Mouse (Mus musculus) stomach, embryonic 15.5 days (tissue): ENCODE results near the gene Nos1ap. TPM values are rescaled to one million over a fixed set of nuclear protein-coding genes. Genes with fewer than 3 reads are reported as not detected.

Experiments
- ATAC-seq: fragments of 200-750 bp; cut with Nextera tagmentation; 2 replicates; pipeline ENCODE4 v1.8.0; 2017; ENCODE audit warnings: low read depth, moderate number of reproducible peaks, moderate TSS enrichment; ENCODE audit not compliant: insufficient read depth, low FRiP score
- H3K27ac ChIP-seq: fragments of 300-500 bp; sonication (generic); 2 replicates; pipeline ENCODE4 v1.5.1; 2015; ENCODE audit warnings: mild to moderate bottlenecking, inconsistent platforms
- H3K27me3 ChIP-seq: fragments of 300-500 bp; sonication (generic); replicated peaks from 2 replicates; pipeline ENCODE4 v1.6.1; 2015; ENCODE audit warnings: inconsistent platforms
- H3K36me3 ChIP-seq: fragments of 300-500 bp; sonication (generic); 2 replicates; pipeline ENCODE4 v1.6.1; 2015; ENCODE audit warnings: inconsistent platforms
- H3K4me1 ChIP-seq: fragments of 300-500 bp; sonication (generic); 2 replicates; pipeline ENCODE4 v1.6.1; 2015; ENCODE audit warnings: inconsistent platforms
- H3K4me2 ChIP-seq: fragments of 300-500 bp; sonication (generic); 2 replicates; pipeline ENCODE4 v1.6.1; 2015; ENCODE audit warnings: mild to moderate bottlenecking, inconsistent platforms
- H3K4me3 ChIP-seq: fragments of 300-500 bp; sonication (generic); replicated peaks from 2 replicates; pipeline ENCODE4 v1.5.1; 2015; ENCODE audit warnings: inconsistent platforms
- H3K9ac ChIP-seq: fragments of 300-500 bp; sonication (generic); 2 replicates; pipeline ENCODE4 v1.6.1; 2015; ENCODE audit warnings: inconsistent platforms
- H3K9me3 ChIP-seq: fragments of 300-500 bp; sonication (generic); 2 replicates; pipeline ENCODE4 v1.6.1; 2016; ENCODE audit warnings: inconsistent platforms
- WGBS: fragments of 180-500 bp; shearing (Covaris S2); methylation state at CpG from one replicate; pipeline ENCODE4 v1.1.7; 2015; 5-methylcytosine and 5-hydroxymethylcytosine counted together
- polyA plus RNA-seq: library from polyadenylated mRNA; unstranded; fragments of >200 nt; fragmentation: Nextera tagmentation; extraction: Ambion mirVana; gene quantifications from 2 replicates; pipeline ENCODE4 v1.2.1, GENCODE M21; 2015

Nos1ap gene
- polyA plus RNA-seq, 1 experiment from 2014 or later: 15.5 TPM

DNA sequence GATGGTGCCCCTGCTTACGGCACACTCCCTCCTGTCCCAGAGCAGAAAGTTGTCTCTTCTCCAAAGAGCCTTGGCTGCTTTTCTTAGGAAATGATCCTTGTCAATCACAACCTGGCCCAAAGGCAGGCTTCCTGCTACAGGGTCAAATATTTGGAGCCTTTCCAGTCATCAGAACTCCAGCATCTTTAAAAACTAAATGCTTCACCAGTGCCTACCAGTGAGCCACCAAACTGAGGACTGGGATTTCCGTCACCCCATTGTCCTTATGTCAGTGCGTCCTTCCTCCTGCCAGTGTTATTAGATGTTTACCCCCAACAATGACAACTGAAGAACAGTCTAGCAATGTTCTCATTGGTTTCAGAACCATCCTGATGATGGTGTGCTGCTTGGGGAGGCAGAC lies 28.9 kb downstream of the Nos1ap start:
- H3K27me3 ChIP-seq: no peaks in the 10 kb centered on the region
- no peaks in the 10 kb centered on the region for H3K9me3 ChIP-seq
- no peak overlapping the region for H3K27ac ChIP-seq
- H3K4me1 ChIP-seq: no peaks in the 10 kb centered on the region
- H3K36me3 ChIP-seq: no peaks in the 10 kb centered on the region
- H3K4me2 ChIP-seq: no peak overlapping the region
- no peak for ATAC-seq
- WGBS: 84% methylated on average over 3 of the region's 3 CpGs
- H3K9ac ChIP-seq: no peak overlapping the region
- H3K4me3 ChIP-seq: no peak overlapping the region

DNA sequence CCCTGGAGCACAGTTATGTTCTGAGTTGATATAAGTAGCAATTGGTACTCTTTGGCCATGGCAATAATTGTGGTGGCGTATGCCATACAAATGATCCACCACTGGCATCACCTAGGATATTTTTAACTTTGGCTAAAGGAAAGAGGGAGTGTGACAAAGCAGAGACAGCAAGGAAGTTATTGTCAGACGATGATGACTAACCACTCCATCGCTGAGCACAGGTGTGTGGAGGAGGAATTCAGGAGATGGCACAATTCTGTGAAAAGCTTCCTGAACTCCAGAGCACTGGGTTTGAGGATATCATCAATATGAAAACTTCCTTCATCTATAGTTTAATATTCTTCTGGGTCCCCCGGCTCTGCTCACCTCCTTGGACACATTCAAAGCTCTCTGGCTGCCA lies 31.7 kb downstream of the Nos1ap start:
- Histone ChIP-seq H3K27ac (no peak overlapping the region), H3K4me3 (no peak overlapping the region), H3K27me3 (no peaks in the 10 kb centered on the region), H3K4me1 (peaks cover 4% of the 10 kb centered on the region; the same call in 1 of the 2 replicates), H3K9me3 (no peaks in the 10 kb centered on the region), H3K36me3 (no peaks in the 10 kb centered on the region), H3K4me2 (no peak overlapping the region), H3K9ac (no peak overlapping the region)
- ATAC-seq: no peak
- WGBS: 88% methylated on average over 4 of the region's 4 CpGs

DNA sequence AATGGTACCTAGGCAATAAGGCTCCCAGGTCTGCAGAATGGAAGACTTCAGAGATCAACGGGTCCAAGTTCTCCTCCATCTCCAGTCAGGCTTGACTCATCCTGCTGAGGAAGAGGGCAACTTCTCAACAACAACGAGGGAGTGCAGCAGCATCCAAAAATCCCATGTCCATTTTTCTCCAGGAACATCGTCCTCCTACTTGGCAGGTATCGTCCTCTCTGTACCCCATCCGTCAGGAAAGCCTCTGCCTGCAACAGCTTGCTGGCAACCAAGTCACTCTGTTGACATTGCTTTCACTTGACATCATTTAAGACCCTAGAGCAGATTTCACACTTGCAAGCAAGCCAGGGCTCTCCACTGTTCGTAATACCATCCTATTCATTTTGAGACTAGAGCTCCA lies 33.0 kb downstream of the Nos1ap start:
- no peak for ATAC-seq

GRCm38 (mm10) chr1:170554939-170555293 lies 34.7 kb downstream of the Nos1ap start:
- no peaks in the 10 kb centered on the region for H3K9me3 ChIP-seq
- H3K27me3 ChIP-seq: no peaks in the 10 kb centered on the region
- 56% methylated on average over 3 of the region's 3 CpGs for WGBS
- ATAC-seq: no peak
- H3K4me2 ChIP-seq: no peak overlapping the region
- peaks cover 4% of the 10 kb centered on the region; the same call in 1 of the 2 replicates for H3K4me1 ChIP-seq
- no peak overlapping the region for H3K27ac ChIP-seq
- H3K36me3 ChIP-seq: no peaks in the 10 kb centered on the region
- no peak overlapping the region for H3K4me3 ChIP-seq
- no peak overlapping the region for H3K9ac ChIP-seq

More for the DNA sequence above, 33.0 kb downstream of the Nos1ap start:
- WGBS: 78% methylated on average over 6 of the region's 6 CpGs
- Histone ChIP-seq H3K4me2 (no peak overlapping the region), H3K9me3 (no peaks in the 10 kb centered on the region), H3K27ac (no peak overlapping the region), H3K4me1 (peaks cover 4% of the 10 kb centered on the region; the same call in 1 of the 2 replicates), H3K4me3 (no peak overlapping the region), H3K27me3 (no peaks in the 10 kb centered on the region), H3K9ac (no peak overlapping the region), H3K36me3 (no peaks in the 10 kb centered on the region)

- 96% methylated on average over 4 of the region's 4 CpGs for WGBS
Measured at GRCm38 (mm10) chr1:170554235-170554938, 35.3 kb downstream of the Nos1ap start.

GRCm38 (mm10) chr1:170550649-170551440 lies 38.8 kb downstream of the Nos1ap start:
- no peak for ATAC-seq
- no peak overlapping the region for H3K9ac ChIP-seq
- no peaks in the 10 kb centered on the region for H3K27me3 ChIP-seq
- no peaks in the 10 kb centered on the region for H3K9me3 ChIP-seq
- WGBS: 31% methylated on average over 8 of the region's 8 CpGs
- no peaks in the 10 kb centered on the region for H3K36me3 ChIP-seq
- peaks cover 4% of the 10 kb centered on the region; the same call in 1 of the 2 replicates for H3K4me1 ChIP-seq
- H3K4me3 ChIP-seq: no peak overlapping the region
- H3K27ac ChIP-seq: no peak overlapping the region
- H3K4me2 ChIP-seq: no peak overlapping the region

More at GRCm38 (mm10) chr1:170554235-170554938, 35.3 kb downstream of the Nos1ap start:
- Histone ChIP-seq H3K4me2 (no peak overlapping the region), H3K9ac (no peak overlapping the region), H3K36me3 (no peaks in the 10 kb centered on the region), H3K27me3 (no peaks in the 10 kb centered on the region), H3K27ac (no peak overlapping the region), H3K4me3 (no peak overlapping the region), H3K4me1 (peaks cover 4% of the 10 kb centered on the region; the same call in 1 of the 2 replicates), H3K9me3 (no peaks in the 10 kb centered on the region)
- ATAC-seq: no peak

GRCm38 (mm10) chr1:170549059-170549458 lies 40.6 kb downstream of the Nos1ap start:
- H3K36me3 ChIP-seq: no peaks in the 10 kb centered on the region
- no peak overlapping the region for H3K27ac ChIP-seq
- no peak for ATAC-seq
- no peak overlapping the region for H3K4me2 ChIP-seq
- 48% methylated on average over 9 of the region's 9 CpGs for WGBS
- H3K9me3 ChIP-seq: no peaks in the 10 kb centered on the region
- H3K9ac ChIP-seq: no peak overlapping the region
- no peaks in the 10 kb centered on the region for H3K4me1 ChIP-seq
- no peaks in the 10 kb centered on the region for H3K27me3 ChIP-seq
- no peak overlapping the region for H3K4me3 ChIP-seq

GRCm38 (mm10) chr1:170548192-170548795 lies 41.4 kb downstream of the Nos1ap start:
- Histone ChIP-seq H3K4me1 (no peaks in the 10 kb centered on the region), H3K4me2 (no peak overlapping the region), H3K27ac (no peak overlapping the region), H3K4me3 (no peak overlapping the region), H3K9ac (no peak overlapping the region), H3K9me3 (no peaks in the 10 kb centered on the region), H3K27me3 (no peaks in the 10 kb centered on the region), H3K36me3 (no peaks in the 10 kb centered on the region)
- WGBS: 74% methylated on average over 14 of the region's 14 CpGs
- peak; percentile 80 for ATAC-seq

- no peak for ATAC-seq
Measured at GRCm38 (mm10) chr1:170546297-170546696, 43.4 kb downstream of the Nos1ap start.

GRCm38 (mm10) chr1:170545286-170545685 lies 44.4 kb downstream of the Nos1ap start:
- no peak overlapping the region for H3K4me3 ChIP-seq
- H3K27ac ChIP-seq: no peak overlapping the region
- no peaks in the 10 kb centered on the region for H3K9me3 ChIP-seq
- 85% methylated on average over 6 of the region's 6 CpGs for whole genome bisulfite sequencing
- H3K4me2 ChIP-seq: no peak overlapping the region
- ATAC-seq: no peak
- no peaks in the 10 kb centered on the region for H3K27me3 ChIP-seq
- H3K4me1 ChIP-seq: no peaks in the 10 kb centered on the region
- H3K9ac ChIP-seq: no peak overlapping the region
- no peaks in the 10 kb centered on the region for H3K36me3 ChIP-seq

More at GRCm38 (mm10) chr1:170546297-170546696, 43.4 kb downstream of the Nos1ap start:
- H3K4me3 ChIP-seq: no peak overlapping the region
- H3K36me3 ChIP-seq: no peaks in the 10 kb centered on the region
- no peaks in the 10 kb centered on the region for H3K9me3 ChIP-seq
- H3K4me2 ChIP-seq: no peak overlapping the region
- no peak overlapping the region for H3K9ac ChIP-seq
- H3K27ac ChIP-seq: no peak overlapping the region
- 86% methylated on average over 4 of the region's 4 CpGs for WGBS
- no peaks in the 10 kb centered on the region for H3K4me1 ChIP-seq
- no peaks in the 10 kb centered on the region for H3K27me3 ChIP-seq

DNA sequence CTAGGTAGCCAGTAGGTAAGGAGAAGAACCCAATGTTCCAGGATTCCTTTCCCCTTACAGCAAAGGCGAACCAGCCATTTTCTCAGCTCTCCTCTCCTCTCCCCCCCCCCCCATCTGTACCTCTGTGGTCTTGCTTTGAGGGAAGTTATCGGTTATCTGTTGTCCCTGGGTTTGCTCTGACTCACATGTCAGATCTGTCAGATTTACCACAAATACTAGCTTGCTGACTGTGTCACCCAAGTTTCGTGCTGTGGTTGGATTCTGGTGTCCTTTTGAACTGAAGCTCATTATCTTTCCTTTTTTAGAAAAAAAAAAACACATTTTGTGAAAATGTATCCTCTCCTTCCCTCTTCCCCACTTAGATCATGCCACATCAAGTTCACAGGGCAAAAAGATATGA lies 50.2 kb downstream of the Nos1ap start:
- 70% methylated on average over 3 of the region's 3 CpGs for WGBS
- Histone ChIP-seq H3K9ac (no peak overlapping the region), H3K27me3 (no peaks in the 10 kb centered on the region), H3K4me2 (no peak overlapping the region), H3K4me1 (no peaks in the 10 kb centered on the region), H3K36me3 (no peaks in the 10 kb centered on the region), H3K4me3 (no peak overlapping the region), H3K27ac (no peak overlapping the region), H3K9me3 (no peaks in the 10 kb centered on the region)
- no peak for ATAC-seq

GRCm38 (mm10) chr1:170538481-170539061 lies 51.1 kb downstream of the Nos1ap start:
- no peak overlapping the region for H3K27ac ChIP-seq
- H3K27me3 ChIP-seq: no peaks in the 10 kb centered on the region
- ATAC-seq: no peak
- no peaks in the 10 kb centered on the region for H3K9me3 ChIP-seq
- no peaks in the 10 kb centered on the region for H3K4me1 ChIP-seq
- H3K4me2 ChIP-seq: no peak overlapping the region
- 72% methylated on average over 9 of the region's 9 CpGs for WGBS
- H3K4me3 ChIP-seq: no peak overlapping the region
- no peaks in the 10 kb centered on the region for H3K36me3 ChIP-seq
- no peak overlapping the region for H3K9ac ChIP-seq
